Mouse (Mus musculus): Measurements from ENCODE around the gene Aff3. TPM values are rescaled to one million over a fixed set of nuclear protein-coding genes. Genes with fewer than 3 reads are reported as not detected.

Aff3 gene
- total RNA-seq, 2 experiments from 2014 or later = 3.4 to 3.7 TPM

GRCm38 (mm10) chr1:38280549-38280948 is 384.2 kb downstream of the Aff3 start:
- DNase-seq = no peak
- intact Hi-C loops (cut with DNase I; ENCODE audit: low total_unique reads) = no loop called here

- intact Hi-C loops (cut with DNase I; ENCODE audit: low total_unique reads) = no loop called here
- no peak for DNase-seq
Observed at GRCm38 (mm10) chr1:38271312-38271711, 393.4 kb downstream of the Aff3 start.

- intact Hi-C loops (cut with DNase I; ENCODE audit: low total_unique reads) = no loop called here
- DNase-seq = no peak
Observed at GRCm38 (mm10) chr1:38268246-38269042, 396.3 kb downstream of the Aff3 start.

- intact Hi-C loops (cut with DNase I; ENCODE audit: low total_unique reads) = no loop called here
- DNase-seq = no peak
Observed at GRCm38 (mm10) chr1:38263251-38263650, 401.5 kb downstream of the Aff3 start.

- intact Hi-C loops (cut with DNase I; ENCODE audit: low total_unique reads) = no loop called here
- DNase-seq = peak; percentile 36
Observed at GRCm38 (mm10) chr1:38262362-38263154, 402.2 kb downstream of the Aff3 start.

GRCm38 (mm10) chr1:38261076-38261475 is 403.7 kb downstream of the Aff3 start:
- intact Hi-C loops (cut with DNase I; ENCODE audit: low total_unique reads) = no loop called here
- DNase-seq = no peak

- intact Hi-C loops (cut with DNase I; ENCODE audit: low total_unique reads) = no loop called here
- DNase-seq = no peak
Observed at GRCm38 (mm10) chr1:38259541-38260338, 405.0 kb downstream of the Aff3 start.

- no peak for DNase-seq
- intact Hi-C loops (cut with DNase I; ENCODE audit: low total_unique reads) = no loop called here
Observed at GRCm38 (mm10) chr1:38254426-38254825, 410.3 kb downstream of the Aff3 start.

- no peak for DNase-seq
- intact Hi-C loops (cut with DNase I; ENCODE audit: low total_unique reads) = no loop called here
Observed at GRCm38 (mm10) chr1:38252766-38253079, 412.0 kb downstream of the Aff3 start.

- DNase-seq = no peak
- intact Hi-C loops (cut with DNase I; ENCODE audit: low total_unique reads) = no loop called here
Observed at GRCm38 (mm10) chr1:38252031-38252765, 412.6 kb downstream of the Aff3 start.

- DNase-seq = no peak
- intact Hi-C loops (cut with DNase I; ENCODE audit: low total_unique reads) = no loop called here
Observed at GRCm38 (mm10) chr1:38251448-38251847, 413.3 kb downstream of the Aff3 start.

GRCm38 (mm10) chr1:38250246-38250645 is 414.5 kb downstream of the Aff3 start:
- DNase-seq = no peak
- intact Hi-C loops (cut with DNase I; ENCODE audit: low total_unique reads) = no loop called here

- intact Hi-C loops (cut with DNase I; ENCODE audit: low total_unique reads) = no loop called here
- no peak for DNase-seq
Observed at GRCm38 (mm10) chr1:38249561-38249960, 415.2 kb downstream of the Aff3 start.

GRCm38 (mm10) chr1:38248027-38248426 is 416.7 kb downstream of the Aff3 start:
- intact Hi-C loops (cut with DNase I; ENCODE audit: low total_unique reads) = no loop called here
- no peak for DNase-seq

GRCm38 (mm10) chr1:38242559-38242958 is 422.2 kb downstream of the Aff3 start:
- intact Hi-C loops (cut with DNase I; ENCODE audit: low total_unique reads) = no loop called here
- no peak for DNase-seq

GRCm38 (mm10) chr1:38241801-38242200 is 423.0 kb downstream of the Aff3 start:
- intact Hi-C loops (cut with DNase I; ENCODE audit: low total_unique reads) = no loop called here
- DNase-seq = peak; percentile 81

- DNase-seq = peak; percentile 42
- intact Hi-C loops (cut with DNase I; ENCODE audit: low total_unique reads) = no loop called here
Observed at GRCm38 (mm10) chr1:38241221-38241666, 423.5 kb downstream of the Aff3 start.

GRCm38 (mm10) chr1:38240438-38241220 is 424.1 kb downstream of the Aff3 start:
- DNase-seq = no peak
- intact Hi-C loops (cut with DNase I; ENCODE audit: low total_unique reads) = no loop called here

GRCm38 (mm10) chr1:38239516-38239915 is 425.2 kb downstream of the Aff3 start:
- no peak for DNase-seq
- intact Hi-C loops (cut with DNase I; ENCODE audit: low total_unique reads) = no loop called here

Data from gastrocnemius, postnatal 14 days (tissue).